Comparison of ENCODE assay signal across 8 mouse cellular contexts in genomic region chr19:4854552-4855469, GRCm38 (mm10). TPM values are rescaled to one million over a fixed set of nuclear protein-coding genes. Genes with fewer than 3 reads are reported as not detected.
DNase-seq lines count a peak whose midpoint lies in the region; ATAC-seq and TF ChIP-seq lines count a peak whose summit lies in the region.

TSS of gene Ctsf (plus strand) at chr19:4855130.

- peaks cover 6% of the 10 kb centered on the region; the same call in 1 of the 2 replicates for H3K4me1 ChIP-seq in cortical plate, adult 2 months (ENCODE audit: control insufficient read depth, insufficient read depth, low read length)
- peaks cover 14% of the 10 kb centered on the region for H3K4me1 ChIP-seq in hindbrain, embryonic 13.5 days (replicated peaks)
- H3K4me1 ChIP-seq in lung, embryonic 16.5 days (replicated peaks; ENCODE audit: control insufficient read depth, insufficient read depth, low read length) = peaks cover 3% of the 10 kb centered on the region; the same call in 1 of the 2 replicates

- peak within 1 kb of the TSS; percentile 87 for H3K9ac ChIP-seq in hindbrain, embryonic 13.5 days
- peak within 1 kb of the TSS; percentile 74 for H3K9ac ChIP-seq in lung, embryonic 16.5 days (ENCODE audit: low read length)

- peak within 1 kb of the TSS; percentile 78 for H3K4me3 ChIP-seq in cortical plate, adult 2 months (ENCODE audit: insufficient read depth, low read length)
- peak within 1 kb of the TSS; percentile 61 for H3K4me3 ChIP-seq in hindbrain, embryonic 13.5 days
- peak within 1 kb of the TSS; percentile 54 for H3K4me3 ChIP-seq in lung, embryonic 16.5 days (ENCODE audit: low read length)

- TF ChIP-seq POLR2A in cortical plate, adult 2 months (IDR thresholded peaks at IDR 0.05; ENCODE audit: extremely low read depth, insufficient read depth, low read length) = peak; percentile 79

- 4% methylated on average over 45 of the region's 45 CpGs for WGBS in hindbrain, embryonic 13.5 days
- WGBS in lung, embryonic 16.5 days = 3% methylated on average over 43 of the region's 45 CpGs

- H3K27me3 ChIP-seq in hindbrain, embryonic 13.5 days = 0 out of 2 replicates have a peak, but pooled peaks cover 3% of the 10 kb centered on the region
- peaks cover 8% of the 10 kb centered on the region; the same call in 1 of the 2 replicates for H3K27me3 ChIP-seq in lung, embryonic 16.5 days (ENCODE audit: control insufficient read depth, insufficient read depth, low read depth, low read length)

- peak within 1 kb of the TSS; percentile 96 for H3K4me2 ChIP-seq in hindbrain, embryonic 13.5 days
- peak within 1 kb of the TSS; percentile 94 for H3K4me2 ChIP-seq in lung, embryonic 16.5 days (ENCODE audit: low read depth, low read length)

- H3K9me3 ChIP-seq in hindbrain, embryonic 13.5 days = no peaks in the 10 kb centered on the region
- H3K9me3 ChIP-seq in lung, embryonic 16.5 days (ENCODE audit: control insufficient read depth, low read length) = no peaks in the 10 kb centered on the region

- DNase-seq in adrenal gland, adult 2 months = peak; percentile 97
- peak; percentile 94 for DNase-seq in gastrocnemius, adult 18-20 months (ENCODE audit: low spot score)
- DNase-seq in layer of hippocampus, postnatal 14 days (ENCODE audit: low spot score in 2 of 2) = peak; percentile 85 to 93
- peak; percentile 85 for DNase-seq in retina, adult 2 months (ENCODE audit: low read depth, low spot score)
- DNase-seq in urinary bladder, postnatal 14 days (ENCODE audit: low spot score) = peak; percentile 88

- peak within 1 kb of the TSS; percentile 62; the same call in 1 of the 2 replicates for H3K27ac ChIP-seq in cortical plate, adult 2 months (ENCODE audit: insufficient read depth, low read length)
- peak within 1 kb of the TSS; percentile 65 for H3K27ac ChIP-seq in hindbrain, embryonic 13.5 days
- no peak within 1 kb of the TSS for H3K27ac ChIP-seq in lung, embryonic 16.5 days (ENCODE audit: low read length)

- no peak for TF ChIP-seq CTCF in cortical plate, adult 2 months (IDR thresholded peaks at IDR 0.05; ENCODE audit: extremely low read depth, insufficient read depth, low read length)

- ATAC-seq in hindbrain, embryonic 13.5 days (ENCODE audit: low FRiP score) = peak; percentile 92
- ATAC-seq in lung, embryonic 16.5 days (ENCODE audit: low read depth) = peak; percentile 89

- peaks cover 17% of the 10 kb centered on the region for H3K36me3 ChIP-seq in hindbrain, embryonic 13.5 days
- no peaks in the 10 kb centered on the region for H3K36me3 ChIP-seq in lung, embryonic 16.5 days (ENCODE audit: control insufficient read depth, insufficient read depth, low read length)

RNA-seq across cellular contexts. Expression of gene Ctsf, which starts in this region (rescaled TPM):
- 100 to 1,000 TPM; 214 to 421 TPM for total RNA-seq in adrenal gland, adult 2 months (2021)
- 1,208 and 1,259 TPM in 2 replicates for polyA plus RNA-seq in adrenal gland, adult 2 months (2012; rRNA removed)
- 133 and 142 TPM in 2 replicates for polyA plus RNA-seq in cortical plate, adult 2 months (2012; rRNA removed)
- total RNA-seq in gastrocnemius, adult 18-20 months (2021) = 10 to 100 TPM; 26.6 to 30.1 TPM
- polyA plus RNA-seq in hindbrain, embryonic 13.5 days (2015; fragmentation: Nextera tagmentation; extraction: Ambion mirVana) = 67.3 and 69.7 TPM in 2 replicates
- total RNA-seq in layer of hippocampus, postnatal 14 days (2021) = 100 to 1,000 TPM; 103 to 125 TPM
- 23.5 and 26.6 TPM in 2 replicates for polyA plus RNA-seq in lung, embryonic 16.5 days (2015; fragmentation: Nextera tagmentation; extraction: Ambion mirVana)
